Mouse (Mus musculus) embryo, embryonic 11.5 days (tissue): ENCODE measurements around the gene Zfp879.

Source experiments
- DNase-seq: peaks from one replicate; pipeline ENCODE4 v3.0.0-alpha.2; 2012; ENCODE audit warnings: low read depth, low spot score

The Zfp879 gene

DNA sequence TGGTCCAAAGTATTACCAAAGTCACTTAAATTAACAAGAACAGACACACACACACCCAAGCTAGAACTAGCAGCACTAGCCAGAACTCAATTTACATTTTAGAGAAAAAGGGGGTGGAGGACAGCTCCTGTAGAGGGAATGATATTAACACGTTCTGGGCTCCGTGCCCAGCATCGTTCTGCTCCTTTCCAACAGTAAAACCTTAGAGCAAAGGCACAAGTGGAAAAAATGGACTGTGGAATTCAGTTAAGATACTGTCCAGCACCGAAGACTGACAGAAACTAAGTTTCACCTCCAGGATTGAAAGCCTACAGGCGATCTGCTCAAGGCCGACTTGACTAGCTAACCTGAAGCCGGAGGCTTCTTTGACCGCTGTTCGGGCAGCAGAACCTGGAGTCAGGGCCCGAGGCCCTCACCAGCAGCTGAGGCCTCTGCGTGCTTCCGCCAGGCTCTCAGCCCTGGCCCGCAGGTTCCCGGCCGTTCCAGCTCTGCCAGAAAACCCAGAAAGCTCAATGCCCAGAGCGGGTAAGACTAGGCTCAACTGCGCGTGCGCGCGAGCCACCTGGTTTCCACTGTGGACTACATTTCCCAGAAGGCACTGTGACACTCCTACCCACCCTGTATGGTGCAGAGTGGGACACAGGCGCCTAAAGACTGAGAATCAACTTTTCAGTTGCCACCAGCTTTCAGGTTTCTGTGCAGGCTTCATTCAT, at the start of gene Zfp879:
Gene Zfp879 (minus strand): TSS at position 530 of the 713 bp plus-strand sequence.
- peak; percentile 90 for DNase-seq

DNA sequence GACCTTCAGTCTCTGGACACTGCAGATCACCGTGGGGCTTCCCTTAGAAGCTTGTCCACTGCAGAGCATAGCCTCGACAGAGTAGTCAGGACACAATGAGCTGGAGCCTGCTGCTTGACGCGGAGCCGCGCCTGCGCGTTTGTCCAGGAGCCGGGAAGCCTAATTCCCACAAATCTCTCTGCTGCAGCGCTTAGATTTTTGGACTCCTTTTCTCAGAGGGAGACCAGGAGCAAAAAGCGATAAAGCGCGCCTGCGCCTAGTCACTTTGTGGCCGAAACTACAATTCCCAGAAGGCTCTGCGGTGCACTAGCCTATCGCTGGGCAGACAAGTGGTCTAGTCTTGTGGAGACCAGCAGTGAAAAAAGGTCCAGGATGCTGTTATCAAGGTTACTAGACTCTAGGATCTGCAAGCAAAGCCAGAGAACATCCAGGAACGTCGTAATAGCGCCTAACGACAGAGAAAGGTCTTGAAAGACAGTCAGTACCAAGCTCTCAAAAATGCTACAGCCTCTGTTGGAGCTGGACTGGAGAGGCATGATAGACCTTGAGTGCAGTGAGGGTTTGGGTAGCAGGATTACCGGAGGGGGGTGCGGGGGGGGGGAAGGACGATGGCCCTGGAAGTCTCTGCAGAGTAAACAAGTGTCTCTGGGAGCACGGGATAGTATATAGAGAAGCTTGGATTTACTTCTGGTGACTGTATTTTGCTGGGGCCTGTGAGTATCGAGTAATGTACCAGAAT, 46.2 kb upstream of the Zfp879 start, which contains the start of gene Zfp454:
Gene Zfp454 (minus strand): TSS at position 262 of the 739 bp plus-strand sequence.
- DNase-seq: peak; percentile 88

DNA sequence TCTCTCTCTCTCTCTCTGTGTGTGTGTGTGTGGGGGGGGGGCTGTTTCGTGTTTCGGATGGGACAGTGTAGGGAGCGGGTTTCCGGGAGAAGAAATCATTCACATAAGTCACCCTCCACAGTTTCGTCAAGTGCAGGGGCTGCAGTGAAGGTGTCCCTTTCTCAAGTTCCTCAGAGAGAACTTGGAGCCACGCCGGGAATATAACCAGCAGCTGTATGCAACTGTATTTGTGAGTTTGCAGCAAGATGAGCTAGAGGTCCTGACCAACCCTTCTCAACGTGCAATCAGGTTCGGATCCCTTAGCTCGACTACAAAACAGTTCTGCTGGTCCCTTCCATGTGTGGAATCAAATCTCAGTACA, 45.6 kb upstream of the Zfp879 start:
- no peak for DNase-seq

DNA sequence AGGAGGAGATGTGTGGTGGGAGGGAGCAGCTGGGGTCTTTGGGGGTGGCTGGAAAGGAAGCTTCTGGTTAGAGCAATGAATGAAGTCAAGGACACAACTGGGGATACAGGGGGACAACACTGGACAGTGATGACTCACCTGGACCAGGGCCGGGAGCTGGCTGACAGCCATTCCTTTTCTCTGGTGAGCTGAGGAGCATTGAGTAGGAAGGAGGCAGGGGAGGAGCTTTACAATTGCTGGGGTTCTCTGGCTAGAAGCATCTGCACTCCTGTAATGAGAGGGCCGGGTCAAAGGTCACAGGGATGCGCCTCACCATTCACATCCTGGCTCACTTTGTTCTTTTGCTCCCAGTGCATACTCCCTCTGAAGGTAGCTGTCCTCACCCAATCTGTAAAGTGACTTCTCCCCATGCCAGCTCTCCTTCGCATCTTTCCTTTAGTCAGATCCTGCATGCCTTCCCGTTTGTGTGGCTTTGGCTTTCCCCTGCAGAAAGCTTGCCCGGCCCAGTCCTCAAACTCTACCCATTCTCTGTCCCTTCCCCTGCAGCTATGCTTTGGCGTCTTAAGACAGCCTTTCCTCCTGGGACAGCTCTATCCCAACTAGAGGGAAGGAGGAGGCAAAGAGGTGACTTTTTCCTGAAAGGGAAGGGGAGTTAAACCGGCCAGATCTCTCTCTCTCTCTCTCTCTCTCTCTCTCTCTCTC, 45.0 kb upstream of the Zfp879 start:
- DNase-seq: no peak

DNA sequence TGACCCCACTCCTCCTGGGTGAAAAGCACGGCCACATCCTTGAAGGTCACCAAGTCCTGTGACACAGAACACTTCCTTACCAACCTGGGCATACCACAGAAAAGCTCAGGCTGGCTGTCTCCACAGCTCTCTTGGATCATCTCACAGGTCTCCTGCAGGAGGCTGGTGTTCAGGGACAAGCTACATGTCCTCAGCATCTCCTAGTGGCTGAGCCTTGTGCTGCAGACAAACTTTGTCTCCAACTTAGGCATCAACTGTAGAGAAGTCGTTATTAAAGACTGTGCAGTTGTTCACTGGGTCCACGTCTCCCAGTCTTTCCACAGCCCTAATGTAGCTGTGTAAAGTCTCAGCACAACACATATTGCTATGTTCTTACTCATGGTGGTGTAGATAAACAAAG, 42.4 kb upstream of the Zfp879 start:
- DNase-seq: no peak

DNA sequence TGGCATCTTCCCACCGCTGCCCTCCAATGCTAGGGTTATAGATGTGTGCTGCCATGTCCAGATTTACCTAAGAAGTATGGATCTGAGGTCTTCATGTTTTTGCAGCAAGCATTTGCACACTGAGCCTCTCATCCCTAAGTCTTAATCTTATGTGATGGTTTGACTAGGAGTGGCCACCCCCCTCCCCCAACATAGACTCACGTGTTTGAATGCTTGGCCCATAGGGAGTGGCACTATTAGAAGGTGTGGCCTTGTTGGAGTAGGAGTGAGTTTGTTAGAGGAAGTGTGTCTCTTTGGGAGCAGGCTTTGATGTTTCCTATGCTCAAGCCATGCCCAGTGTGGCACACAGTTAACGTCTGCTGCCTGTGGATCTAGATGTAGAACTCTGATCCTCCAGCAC, 37.3 kb upstream of the Zfp879 start:
- DNase-seq: no peak

DNA sequence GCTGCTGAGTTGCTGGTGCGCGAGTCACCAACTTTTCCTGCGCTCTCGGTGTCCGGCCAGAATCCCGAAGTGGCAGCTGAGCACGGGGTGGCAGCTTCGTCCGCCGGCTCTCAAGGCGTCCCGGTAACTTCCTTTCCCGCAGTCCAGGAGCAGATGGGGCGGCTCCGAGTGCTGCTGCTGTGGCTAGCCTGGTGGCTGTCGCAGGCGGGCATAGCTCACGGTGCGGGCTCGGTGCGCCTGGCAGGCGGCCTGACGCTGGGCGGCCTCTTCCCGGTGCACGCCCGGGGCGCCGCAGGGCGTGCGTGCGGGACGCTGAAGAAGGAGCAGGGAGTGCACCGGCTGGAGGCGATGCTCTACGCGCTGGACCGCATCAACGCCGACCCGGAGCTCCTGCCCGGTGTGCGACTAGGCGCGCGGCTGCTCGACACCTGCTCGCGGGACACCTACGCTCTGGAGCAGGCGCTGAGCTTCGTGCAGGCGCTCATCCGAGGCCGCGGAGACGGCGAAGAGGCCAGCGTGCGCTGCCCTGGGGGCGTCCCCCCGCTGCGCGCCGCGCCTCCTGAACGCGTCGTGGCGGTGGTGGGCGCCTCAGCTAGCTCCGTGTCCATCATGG, 9.7 kb upstream of the Zfp879 start:
- peak; percentile 4 for DNase-seq

DNA sequence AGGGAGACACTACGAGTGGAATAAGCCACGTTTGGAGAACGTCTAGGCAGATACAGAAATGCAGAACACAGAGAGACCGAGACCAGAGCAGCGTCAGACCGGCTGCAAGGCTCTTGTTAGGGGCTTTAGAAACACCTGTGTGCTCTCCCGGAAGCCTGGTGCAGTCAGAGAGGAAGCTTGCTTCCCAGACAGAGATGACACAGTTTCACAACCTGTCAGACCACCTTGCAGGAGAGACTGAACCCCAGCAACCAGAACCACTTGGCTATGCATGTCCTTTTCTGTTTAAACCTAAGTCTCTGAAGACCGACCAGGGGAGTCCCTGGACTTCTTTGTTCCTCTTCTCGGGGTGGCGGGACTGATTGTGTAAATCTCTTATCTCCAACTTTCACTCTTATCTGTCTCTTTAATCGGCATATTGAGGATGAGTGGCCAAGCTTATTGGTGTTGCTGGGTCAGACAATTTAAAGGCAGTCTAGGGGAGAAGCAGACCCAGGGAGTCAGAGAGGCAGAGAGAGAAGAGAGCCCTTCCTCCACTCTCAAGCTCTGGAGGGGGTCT, 8.9 kb upstream of the Zfp879 start, which contains the start of gene Grm6:
Gene Grm6 (plus strand): TSS at position 509 of the 559 bp plus-strand sequence.
- DNase-seq: no peak

DNA sequence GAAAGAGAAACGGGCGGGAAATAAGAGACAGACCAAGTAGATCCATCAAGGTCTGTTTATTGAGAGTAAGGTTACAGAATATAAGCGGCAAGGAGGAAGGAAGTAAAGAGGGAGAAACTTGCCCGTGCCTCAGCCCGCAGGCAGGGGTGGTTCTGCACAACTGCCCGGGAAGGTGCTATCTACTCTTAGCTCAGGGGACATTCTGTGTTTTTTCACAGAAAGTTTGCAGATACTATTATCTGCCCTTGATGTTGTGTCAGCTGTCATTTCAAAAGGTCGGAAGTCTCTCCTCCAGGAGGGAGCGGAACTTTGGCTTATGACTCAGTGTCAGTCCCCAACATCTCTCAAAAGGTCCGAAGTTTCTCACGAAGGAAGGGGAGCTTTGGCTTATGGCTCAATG, 8.0 kb upstream of the Zfp879 start:
- DNase-seq: no peak

DNA sequence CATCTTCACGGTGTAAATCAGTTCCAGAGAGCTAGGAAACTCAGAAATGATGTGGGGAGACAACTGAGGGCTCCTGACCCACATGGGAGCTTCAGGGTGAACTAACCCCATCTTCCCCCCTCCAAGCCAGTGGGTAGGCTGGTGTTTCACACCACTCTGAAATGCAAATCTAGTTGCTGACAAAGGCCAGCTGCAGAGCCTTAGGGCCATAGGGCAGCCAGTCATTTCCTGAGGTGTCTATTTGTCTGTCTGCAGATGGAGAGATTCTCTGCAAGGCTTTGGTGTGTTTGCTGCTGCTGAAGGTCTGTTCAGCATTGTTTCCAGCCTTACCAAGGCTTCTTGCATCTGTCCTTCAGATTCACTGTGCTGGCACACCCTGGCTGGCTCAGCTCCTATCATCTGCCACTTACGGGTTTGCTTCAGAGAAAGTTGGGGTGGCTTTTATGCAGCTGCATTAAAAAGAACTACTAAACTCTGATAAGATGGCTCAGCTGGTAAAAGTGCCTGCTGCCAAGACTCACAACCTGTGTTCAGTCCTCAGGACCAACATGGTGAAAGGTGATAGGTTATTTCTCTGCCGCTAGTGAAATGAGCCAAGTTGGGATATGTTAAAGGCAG, 7.3 kb upstream of the Zfp879 start:
- DNase-seq: no peak

DNA sequence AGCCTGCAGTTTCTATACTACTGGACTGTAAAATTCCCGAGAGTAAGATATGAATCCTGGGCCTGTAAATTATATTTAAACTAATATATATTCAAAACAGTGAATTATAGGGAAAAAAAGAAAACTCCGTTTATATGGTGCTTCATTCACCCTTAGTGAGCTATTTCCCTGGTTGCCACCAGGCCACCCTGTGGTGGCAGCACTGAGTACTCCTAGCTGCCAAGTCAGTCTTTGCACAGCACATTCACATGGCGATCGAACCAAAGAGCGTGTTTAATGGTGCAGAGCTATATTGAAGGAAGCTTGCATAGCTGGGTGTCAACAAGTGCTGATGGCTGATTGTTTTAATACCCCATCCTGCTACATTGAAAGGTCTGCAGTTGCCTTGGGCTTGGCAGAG, 5.7 kb upstream of the Zfp879 start:
- DNase-seq: no peak

DNA sequence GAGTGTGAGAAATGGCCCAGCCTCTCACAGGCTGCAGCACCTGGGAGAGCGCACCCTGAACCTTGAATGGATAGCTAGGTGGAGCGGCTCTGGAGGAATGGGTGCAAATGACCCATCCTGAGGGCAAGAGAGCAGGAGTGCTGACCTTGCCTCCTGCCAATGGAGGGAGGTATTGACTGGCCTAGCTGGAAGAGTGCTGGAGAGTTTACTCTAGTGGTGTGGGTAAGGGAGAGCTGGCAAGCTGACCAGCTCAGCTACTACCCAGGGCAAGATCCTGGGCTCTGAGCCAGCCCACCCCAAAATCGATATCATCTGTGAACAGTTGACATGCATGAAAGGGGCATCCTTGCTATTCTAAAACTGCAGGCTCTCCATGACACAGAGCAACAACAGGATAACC, 4.6 kb upstream of the Zfp879 start:
- no peak for DNase-seq

DNA sequence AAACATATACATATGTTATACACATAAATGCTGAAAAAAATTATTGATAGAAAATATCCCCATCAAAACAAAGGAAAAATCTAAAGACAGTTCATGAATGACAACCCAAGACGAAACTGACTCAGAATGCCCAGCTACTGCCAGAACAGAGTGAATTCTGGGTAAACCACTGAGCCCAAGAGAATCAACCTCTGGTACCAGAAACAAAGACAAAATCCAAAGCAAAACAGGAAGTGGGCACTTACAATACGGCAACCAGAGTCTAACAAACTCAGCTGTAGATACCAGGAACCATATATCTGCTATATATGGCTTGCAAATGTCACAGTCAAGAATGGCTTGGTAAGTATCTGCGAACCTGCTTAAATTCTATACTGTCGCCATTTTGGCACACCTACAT, 5.6 kb downstream of the Zfp879 start:
- no peak for DNase-seq

DNA sequence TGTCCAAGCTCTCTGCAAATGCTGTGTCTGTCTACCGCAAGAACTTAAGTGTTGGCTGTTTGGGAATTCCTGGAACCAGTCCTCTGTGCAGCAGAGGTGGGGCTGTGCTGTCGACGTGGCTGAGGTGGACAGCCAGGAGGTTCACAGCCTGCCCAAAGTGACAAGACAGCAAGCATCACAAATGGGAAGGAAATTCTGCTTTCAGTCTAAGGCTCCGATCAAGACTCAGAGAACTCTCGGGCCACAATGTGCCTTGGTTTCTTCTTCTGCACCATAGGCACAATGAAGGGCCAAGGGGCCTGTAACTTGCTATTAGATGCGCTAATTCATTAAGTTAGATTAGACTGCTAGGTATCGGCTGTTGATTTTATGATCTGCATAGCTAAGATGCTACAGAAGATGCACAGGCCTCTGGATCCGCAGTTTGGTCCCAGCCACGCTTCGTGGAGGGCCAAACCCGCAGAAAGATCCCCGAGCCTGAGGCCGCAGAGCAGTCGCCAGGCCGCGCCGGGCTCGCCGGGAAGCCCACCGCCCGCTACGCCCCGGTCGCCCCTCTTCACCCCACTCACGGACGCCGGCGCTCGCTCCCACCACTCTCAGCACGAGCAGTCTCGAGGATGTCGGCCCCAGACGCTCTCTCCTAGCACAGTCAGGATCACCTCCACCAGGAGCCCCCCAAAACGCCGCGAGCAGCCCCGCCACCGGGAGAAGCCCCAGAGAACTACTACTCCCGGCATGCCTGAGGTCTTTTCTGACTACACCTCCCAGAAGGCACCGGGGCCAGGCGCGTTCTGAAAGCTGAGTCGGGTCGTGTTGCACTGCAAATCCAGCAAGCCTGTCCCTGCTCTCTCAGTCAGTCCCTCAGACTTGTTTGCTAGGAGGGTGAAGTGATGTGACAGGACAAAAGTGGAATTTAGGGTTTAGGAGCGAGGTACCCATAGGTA, 14.1 kb downstream of the Zfp879 start, which contains the start of gene Zfp354c:
Gene Zfp354c (minus strand): TSS at position 715 of the 944 bp plus-strand sequence.
- peak; percentile 68 for DNase-seq

DNA sequence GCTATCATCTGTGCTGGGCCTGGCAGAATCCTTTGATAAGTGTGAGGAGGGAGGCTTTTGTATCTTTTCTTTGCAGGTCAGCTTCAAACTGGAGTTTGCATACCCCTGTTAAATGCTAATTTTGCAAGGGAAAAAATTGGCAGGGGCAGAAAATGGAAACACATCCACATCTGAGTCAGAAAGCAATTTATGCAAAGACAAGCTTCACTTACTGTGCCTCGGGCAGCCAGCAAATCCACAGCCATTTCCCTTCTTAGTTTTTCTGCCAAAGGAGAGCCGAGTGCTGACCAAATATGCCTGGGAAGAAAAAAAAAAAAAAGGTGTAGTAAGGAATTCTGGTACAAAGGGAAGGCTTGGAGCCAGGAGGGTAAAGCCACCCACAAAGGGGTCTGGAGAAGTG, 15.1 kb downstream of the Zfp879 start:
- no peak for DNase-seq

DNA sequence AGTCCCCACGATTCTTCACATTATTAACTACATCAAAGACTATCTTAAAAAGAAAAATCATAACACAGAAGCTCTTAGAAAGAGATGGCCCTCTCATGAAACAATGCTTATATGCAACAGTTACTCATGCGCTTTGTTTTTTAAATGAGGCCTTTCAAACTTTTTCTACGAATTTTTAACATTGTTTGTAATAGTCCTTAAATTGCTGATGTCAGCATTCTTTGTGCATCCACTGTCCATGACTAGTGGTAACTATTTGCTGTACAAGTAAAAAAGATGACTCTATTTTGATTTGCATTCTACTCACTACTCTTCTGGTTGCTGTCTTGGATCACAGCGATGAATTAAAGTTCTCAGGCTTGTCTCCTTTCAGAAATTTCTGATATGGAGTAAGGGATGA, 27.1 kb downstream of the Zfp879 start:
- DNase-seq: no peak

DNA sequence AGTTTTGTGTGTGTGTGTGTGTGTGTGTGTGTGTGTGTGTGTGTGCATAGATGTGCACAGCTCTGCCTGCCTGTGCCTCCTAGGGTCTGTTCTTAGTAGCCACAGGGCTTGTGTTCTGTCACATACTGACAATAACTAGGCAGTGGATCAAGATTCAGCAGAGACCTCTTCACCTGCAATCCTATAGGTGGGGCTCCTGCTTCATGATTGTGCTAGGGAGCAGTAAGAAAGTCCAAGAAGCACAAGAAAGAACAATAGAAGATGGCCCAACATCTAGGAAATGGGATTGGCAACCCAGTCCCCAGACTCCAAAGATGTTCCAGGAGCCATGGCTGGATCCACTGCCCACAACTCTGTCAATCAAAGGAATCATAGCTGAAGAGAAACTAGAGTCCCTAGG, 42.5 kb downstream of the Zfp879 start:
- no peak for DNase-seq

DNA sequence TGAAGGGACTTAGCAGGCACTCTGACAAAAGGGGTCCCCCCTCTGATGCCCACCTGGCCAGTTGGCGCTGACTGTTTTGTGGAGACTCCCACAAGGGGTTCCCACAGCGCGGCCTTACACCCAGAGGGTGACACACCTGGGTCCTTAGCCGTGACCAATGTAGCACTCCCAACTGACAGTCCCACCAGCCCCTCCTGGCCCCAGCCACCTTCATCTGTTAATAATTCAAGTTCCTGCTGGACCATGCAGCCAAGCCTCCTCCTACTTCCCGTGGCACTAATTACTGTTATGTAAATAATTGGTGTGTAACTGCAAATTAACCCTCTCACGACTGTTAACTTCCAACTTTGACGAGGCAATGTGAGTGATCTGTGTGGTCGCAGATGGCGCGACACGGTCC, 43.7 kb downstream of the Zfp879 start:
- DNase-seq: no peak
